Mouse (Mus musculus) duodenum, adult 2 months (tissue): ENCODE measurements around the gene Zfp683. TPM values are rescaled to one million over a fixed set of nuclear protein-coding genes. Genes with fewer than 3 reads are reported as not detected.

Source experiments
- polyA plus RNA-seq: library from polyadenylated mRNA; depleted of rRNA; stranded (reverse); fragments of >200 nt; gene quantifications from 2 replicates; pipeline ENCODE4 v1.2.3, GENCODE M21; 2012; ENCODE audit warnings: low replicate concordance; rRNA removed

The Zfp683 gene
- polyA plus RNA-seq = 0.36 and 0.60 TPM in 2 replicates

DNA sequence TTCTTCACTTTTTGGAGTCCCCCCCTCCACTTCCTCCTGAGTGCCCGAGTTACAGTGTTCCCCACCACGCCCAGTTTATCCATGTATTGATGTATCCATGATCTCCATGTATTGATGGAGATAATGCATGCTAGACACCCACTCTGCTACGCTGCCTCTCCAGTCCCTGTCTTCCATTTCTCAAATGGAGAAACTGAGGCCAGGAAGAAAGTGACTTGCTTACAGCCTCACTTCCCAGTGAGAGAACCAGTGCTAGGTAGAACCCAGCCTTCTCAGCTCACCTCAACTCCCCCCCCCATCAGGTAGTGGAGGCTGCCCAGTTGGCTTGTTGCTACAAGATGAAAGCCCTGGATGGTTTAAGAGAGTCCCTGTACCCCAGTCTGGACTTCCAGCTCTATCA is at the start of gene Zfp683:
Gene Zfp683, plus strand, starts transcription at position 301 of the 400 bp plus-strand sequence.

GRCm38 (mm10) chr4:134018779-134019145 is 34.9 kb upstream of the Zfp683 start, which contains the start of gene Lin28a:
TSS of gene Lin28a (minus strand) at chr4:134018841.

GRCm38 (mm10) chr4:134060135-134060865 is 6.7 kb downstream of the Zfp683 start, which contains the start of gene Crybg2:
TSS of gene Crybg2 (plus strand) at chr4:134060815.

DNA sequence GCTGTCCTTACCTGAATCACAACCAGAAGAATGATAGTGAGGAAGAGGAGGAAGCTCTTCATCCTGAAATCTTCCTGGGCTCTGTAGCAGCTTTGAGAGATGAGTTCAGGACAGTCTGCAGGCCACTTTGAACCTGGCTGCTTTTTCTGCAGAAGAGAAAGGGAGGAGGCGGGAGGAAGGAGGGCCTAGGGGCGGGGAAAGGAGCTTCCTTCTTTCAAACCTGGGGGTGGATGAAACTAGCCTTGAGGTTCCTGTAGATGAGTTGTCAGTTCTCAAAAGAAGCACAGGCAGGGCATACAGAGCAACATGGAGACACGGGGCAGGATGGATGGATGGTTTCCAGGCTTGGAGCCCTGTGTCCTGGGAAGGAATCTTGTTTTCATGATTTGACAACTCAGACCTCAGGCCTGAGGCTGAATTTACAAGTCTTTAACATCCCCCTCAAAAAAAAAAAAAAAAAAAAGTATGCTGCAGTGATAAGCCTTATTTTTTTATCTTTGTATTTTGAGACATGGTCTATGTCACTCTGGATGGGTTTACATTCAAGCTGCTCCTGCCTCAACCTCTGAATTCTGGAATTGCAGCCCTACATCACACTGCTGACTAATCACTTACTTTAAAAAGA is 41.4 kb downstream of the Zfp683 start, which contains the start of gene Cd52:
Gene Cd52, minus strand, starts transcription at position 160 of the 625 bp plus-strand sequence.

GRCm38 (mm10) chr4:134101979-134102741 is 48.5 kb downstream of the Zfp683 start, which contains the start of gene Ubxn11:
TSS of gene Ubxn11 (plus strand) at chr4:134102570.

Other genes with a start within 250 kb of the Zfp683 start
- gene Rps6ka1, start 166.0 kb upstream of the Zfp683 start, polyA plus RNA-seq = 164 and 213 TPM in 2 replicates
- gene Hmgn2, start 85.2 kb upstream of the Zfp683 start, polyA plus RNA-seq = 3.0 and 3.3 TPM in 2 replicates
- 12.7 and 13.7 TPM in 2 replicates for gene Dhdds, start 52.9 kb upstream of the Zfp683 start, polyA plus RNA-seq
- not detected in 2 replicates for gene Lin28a, start 35.0 kb upstream of the Zfp683 start, polyA plus RNA-seq
- 40.9 and 73.8 TPM in 2 replicates for gene Crybg2, start 7.0 kb downstream of the Zfp683 start, polyA plus RNA-seq
- gene Cd52, start 41.2 kb downstream of the Zfp683 start, polyA plus RNA-seq = 25.1 and 27.9 TPM in 2 replicates
- gene Ubxn11, start 48.7 kb downstream of the Zfp683 start, polyA plus RNA-seq = 3.1 and 8.2 TPM in 2 replicates
- 516 and 587 TPM in 2 replicates for gene Sh3bgrl3, start 75.0 kb downstream of the Zfp683 start, polyA plus RNA-seq
- 16.8 and 19.5 TPM in 2 replicates for gene Cep85, start 133.3 kb downstream of the Zfp683 start, polyA plus RNA-seq
- gene Gm7534, start 149.2 kb downstream of the Zfp683 start, polyA plus RNA-seq = not detected in 2 replicates
- 0.39 and 0.69 TPM in 2 replicates for gene Catsper4, start 173.5 kb downstream of the Zfp683 start, polyA plus RNA-seq
- 19.5 and 29.0 TPM in 2 replicates for gene Cnksr1, start 184.6 kb downstream of the Zfp683 start, polyA plus RNA-seq
- not detected in 2 replicates for gene E130218I03Rik, start 189.8 kb downstream of the Zfp683 start, polyA plus RNA-seq
- 7.0 TPM in 2 replicates for gene Zfp593, start 191.8 kb downstream of the Zfp683 start, polyA plus RNA-seq
- not detected in 2 replicates for gene Gm30191, start 193.1 kb downstream of the Zfp683 start, polyA plus RNA-seq
- 10.0 and 24.9 TPM in 2 replicates for gene Grrp1, start 200.3 kb downstream of the Zfp683 start, polyA plus RNA-seq
- 1.0 and 1.3 TPM in 2 replicates for gene Pdik1l, start 234.1 kb downstream of the Zfp683 start, polyA plus RNA-seq